Mouse (Mus musculus) liver, adult (tissue): ENCODE results near the gene Zdhhc1.

Experiments
- GATA4 ChIP-seq: IDR thresholded peaks from 2 replicates; pipeline ENCODE4 v1.6.1; 2014; ENCODE audit warnings: mild to moderate bottlenecking, low read length; ENCODE audit not compliant: insufficient replicate concordance

Zdhhc1 gene

DNA sequence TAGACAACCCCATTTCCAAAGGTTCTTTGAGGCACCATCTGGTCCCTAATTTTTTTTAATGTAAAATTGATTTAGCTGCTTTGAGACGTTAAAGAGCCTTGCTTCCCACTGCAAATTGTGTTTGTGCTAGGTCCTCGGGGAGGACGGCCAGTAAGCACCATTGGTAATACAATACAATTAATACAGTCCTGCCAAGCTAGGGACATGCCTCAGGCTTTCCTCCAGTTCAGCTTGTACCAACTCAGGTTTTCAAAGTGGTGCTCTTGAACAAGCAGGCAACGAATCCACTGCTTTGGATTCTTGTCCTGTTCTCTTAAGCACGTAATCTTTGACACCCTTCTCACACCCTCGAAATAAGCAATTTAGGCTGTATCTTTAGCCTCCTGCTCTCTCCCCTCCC, 63.7 kb downstream of the Zdhhc1 start:
- no peak for TF ChIP-seq GATA4

DNA sequence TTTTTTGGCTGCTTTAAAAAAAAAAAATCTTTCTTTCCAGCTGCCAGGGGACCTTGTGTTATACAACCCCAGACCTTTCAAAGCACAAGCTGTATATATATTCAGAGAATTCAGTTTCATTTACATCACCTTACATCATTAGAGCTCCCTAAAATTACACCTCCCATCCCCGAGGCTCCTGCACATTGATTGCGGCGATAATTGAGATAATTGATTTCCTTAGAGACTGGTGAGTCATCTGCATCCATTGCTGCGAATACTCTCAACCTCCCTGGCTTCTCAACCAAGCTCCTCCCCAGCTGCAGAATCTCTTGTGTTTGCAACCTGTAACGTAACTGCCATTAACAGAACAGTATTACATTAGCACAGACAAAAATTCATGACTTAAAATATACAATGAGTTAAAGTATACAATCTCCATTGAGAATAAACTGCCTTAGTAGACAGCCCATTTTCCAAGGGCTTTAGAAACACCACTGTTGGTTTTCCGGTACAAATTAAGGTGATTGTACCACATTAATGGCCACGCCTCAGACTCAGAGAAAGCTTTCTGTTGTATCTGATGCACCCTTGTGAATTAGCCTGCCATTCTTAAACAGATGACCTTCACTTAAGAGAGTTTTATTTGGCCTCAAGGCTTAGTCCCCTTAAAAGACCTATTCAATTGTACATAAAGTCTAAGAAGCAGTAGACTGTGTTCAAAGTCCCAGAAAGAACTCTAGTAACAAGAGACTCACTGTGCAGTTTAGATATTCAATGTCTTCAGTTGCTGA, 64.8 kb downstream of the Zdhhc1 start:
- no peak for TF ChIP-seq GATA4

DNA sequence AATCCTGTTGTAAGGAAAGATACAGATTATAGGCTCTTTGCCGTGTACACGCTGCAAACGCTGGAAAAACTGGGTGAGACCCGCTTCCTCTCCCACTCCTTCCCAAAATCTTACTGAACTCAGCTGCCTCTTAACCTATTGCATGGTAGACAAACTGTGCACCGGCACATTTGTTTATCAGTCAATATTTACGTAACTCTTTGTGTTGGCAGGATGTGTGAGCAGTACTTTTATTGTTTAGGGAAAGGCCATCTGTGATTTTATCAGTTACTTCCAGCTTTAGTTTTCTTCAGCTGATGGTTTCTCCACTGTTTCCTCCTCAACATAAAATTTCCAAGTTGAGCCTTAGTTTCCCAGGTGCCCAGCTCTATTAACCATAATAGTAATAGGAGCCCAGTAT, 69.8 kb downstream of the Zdhhc1 start:
- no peak for TF ChIP-seq GATA4
